Mouse (Mus musculus) lung, embryonic 14.5 days (tissue): ENCODE measurements around the gene Hivep3. TPM values are rescaled to one million over a fixed set of nuclear protein-coding genes. Genes with fewer than 3 reads are reported as not detected.

Experiments used
- ATAC-seq: fragments of 200-750 bp; cut with Nextera tagmentation; 2 replicates; pipeline ENCODE4 v1.8.0; 2017; ENCODE audit warnings: mild to moderate bottlenecking, moderate TSS enrichment, moderate library complexity; ENCODE audit not compliant: insufficient read depth
- DNase-seq: peaks from one replicate; pipeline ENCODE4 v3.0.0-alpha.2; 2015
- H3K27ac ChIP-seq: fragments of 300-500 bp; sonication (generic); 2 replicates; pipeline ENCODE4 v1.5.1; 2014; ENCODE audit warnings: low read depth, mild to moderate bottlenecking, moderate library complexity
- H3K27me3 ChIP-seq: fragments of 300-500 bp; sonication (generic); 2 replicates; pipeline ENCODE4 v1.6.1; 2014; ENCODE audit warnings: low read length, control low read depth; ENCODE audit not compliant: insufficient read depth
- H3K36me3 ChIP-seq: fragments of 300-500 bp; sonication (generic); 2 replicates; pipeline ENCODE4 v1.6.1; 2014; ENCODE audit warnings: control low read depth; ENCODE audit not compliant: insufficient read depth
- H3K4me1 ChIP-seq: fragments of 300-500 bp; sonication (generic); 2 replicates; pipeline ENCODE4 v1.6.1; 2014; ENCODE audit warnings: antibody characterized with exemption, control low read depth; ENCODE audit not compliant: insufficient read depth
- H3K4me2 ChIP-seq: fragments of 300-500 bp; sonication (generic); 2 replicates; pipeline ENCODE4 v1.6.1; 2014; ENCODE audit warnings: mild to moderate bottlenecking
- H3K4me3 ChIP-seq: fragments of 300-500 bp; sonication (generic); 2 replicates; pipeline ENCODE4 v1.5.1; 2014; ENCODE audit warnings: low read depth, low read length
- H3K9ac ChIP-seq: fragments of 300-500 bp; sonication (generic); 2 replicates; pipeline ENCODE4 v1.6.1; 2014
- H3K9me3 ChIP-seq: fragments of 300-500 bp; sonication (generic); 2 replicates; pipeline ENCODE4 v1.6.1; 2016; ENCODE audit warnings: low read depth, low read length, control low read depth
- CTCF ChIP-seq: IDR thresholded peaks from 2 replicates; pipeline ENCODE4 v1.5.1; 2016; ENCODE audit warnings: antibody characterized with exemption, low read depth
- WGBS: fragments of 180-500 bp; shearing (Covaris S2); extraction: QIAGEN DNeasy Blood & Tissue Kit; methylation state at CpG from one replicate; pipeline ENCODE4 v1.1.7; 2014; 5-methylcytosine and 5-hydroxymethylcytosine counted together
- polyA plus RNA-seq: library from polyadenylated mRNA; unstranded; fragments of >200 nt; fragmentation: Nextera tagmentation; extraction: Ambion mirVana; gene quantifications from 2 replicates; pipeline ENCODE4 v1.2.1, GENCODE M21; 2014

Gene Hivep3
- polyA plus RNA-seq, 1 experiment from 2014 or later, result 22.0 TPM

DNA sequence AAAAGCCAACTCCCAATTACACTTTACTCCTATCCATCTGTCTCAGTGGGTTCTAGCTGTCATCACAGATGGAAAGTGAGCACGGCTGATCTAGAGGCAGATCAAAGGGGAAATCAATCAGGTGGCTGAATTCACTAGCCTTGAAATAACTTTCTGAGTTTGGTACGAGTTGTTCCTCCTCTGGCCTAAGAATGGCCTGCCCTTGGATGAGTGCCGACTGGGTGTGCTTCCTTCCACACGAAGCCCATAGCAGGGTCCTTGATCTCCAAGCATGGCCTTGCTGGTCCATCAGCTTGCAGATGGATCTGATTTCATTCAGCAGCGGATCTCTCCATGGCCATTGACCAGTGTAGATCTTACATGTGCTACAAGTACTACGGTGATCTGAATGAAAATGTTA is 47.3 kb downstream of the Hivep3 start:
- no peak for ATAC-seq
- H3K27me3 ChIP-seq, result no peaks in the 10 kb centered on the region
- 76% methylated on average over 6 of the region's 6 CpGs for WGBS

DNA sequence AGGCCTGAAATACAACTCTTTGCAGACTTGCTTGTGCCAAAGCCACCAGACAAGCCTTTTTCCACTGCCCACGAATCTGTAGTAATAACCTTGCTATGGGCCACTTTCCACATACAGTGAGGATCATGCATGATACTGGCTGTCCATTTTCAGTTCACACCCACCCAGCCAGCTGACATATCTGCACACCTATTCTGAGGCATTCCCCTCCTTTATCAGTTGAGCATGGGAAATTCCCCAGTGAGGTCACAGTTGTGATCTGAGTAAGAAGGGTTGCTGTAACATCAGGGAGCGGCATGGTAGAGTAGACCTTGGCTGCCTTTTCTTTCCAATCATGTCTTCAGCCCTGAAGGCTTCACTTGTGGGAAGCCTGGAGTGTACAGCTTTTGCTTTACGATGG is 51.4 kb downstream of the Hivep3 start:
- no peak overlapping the region for H3K27ac ChIP-seq
- H3K4me2 ChIP-seq, result no peak overlapping the region
- WGBS, result 91% methylated on average over 3 of the region's 3 CpGs
- no peak overlapping the region for H3K4me3 ChIP-seq
- DNase-seq, result no peak
- ATAC-seq, result no peak
- no peaks in the 10 kb centered on the region for H3K36me3 ChIP-seq
- 0 out of 2 replicates have a peak, but pooled peaks cover 2% of the 10 kb centered on the region for H3K4me1 ChIP-seq
- H3K9ac ChIP-seq, result no peak overlapping the region
- TF ChIP-seq CTCF, result no peak
- H3K9me3 ChIP-seq, result no peaks in the 10 kb centered on the region
- no peaks in the 10 kb centered on the region for H3K27me3 ChIP-seq

More for the DNA sequence above, 47.3 kb downstream of the Hivep3 start:
- Histone ChIP-seq H3K36me3 (no peaks in the 10 kb centered on the region), H3K4me1 (0 out of 2 replicates have a peak, but pooled peaks cover 4% of the 10 kb centered on the region), H3K4me3 (no peak overlapping the region), H3K4me2 (no peak overlapping the region), H3K27ac (no peak overlapping the region), H3K9me3 (no peaks in the 10 kb centered on the region), H3K9ac (no peak overlapping the region)
- DNase-seq, result no peak
- no peak for TF ChIP-seq CTCF

DNA sequence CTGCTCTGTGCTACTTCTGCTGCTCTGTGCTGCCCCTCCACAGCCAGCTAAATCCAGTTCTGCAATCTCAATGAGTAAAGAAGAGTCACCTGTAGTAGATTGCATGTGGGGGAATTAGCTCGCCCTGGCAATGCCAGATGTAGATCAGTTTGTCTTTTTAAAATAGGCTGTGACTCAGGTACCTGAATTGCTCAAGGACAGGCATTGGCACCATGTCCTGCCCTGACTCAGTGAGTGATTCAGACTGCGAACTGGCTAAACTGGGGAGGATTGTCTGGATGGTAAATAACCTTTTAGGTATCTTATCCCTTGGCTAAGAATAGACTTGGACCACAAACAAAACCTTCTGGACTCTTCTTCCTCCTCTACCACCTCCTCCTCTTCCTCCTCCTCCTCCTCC is 52.7 kb downstream of the Hivep3 start:
- DNase-seq (no peak), ATAC-seq (no peak)
- Histone ChIP-seq H3K9ac (no peak overlapping the region), H3K4me3 (no peak overlapping the region), H3K9me3 (no peaks in the 10 kb centered on the region), H3K36me3 (no peaks in the 10 kb centered on the region), H3K27me3 (no peaks in the 10 kb centered on the region), H3K4me1 (no peaks in the 10 kb centered on the region), H3K4me2 (no peak overlapping the region), H3K27ac (no peak overlapping the region)
- WGBS, result 68% methylated on average over 2 of the region's 2 CpGs
- no peak for TF ChIP-seq CTCF

DNA sequence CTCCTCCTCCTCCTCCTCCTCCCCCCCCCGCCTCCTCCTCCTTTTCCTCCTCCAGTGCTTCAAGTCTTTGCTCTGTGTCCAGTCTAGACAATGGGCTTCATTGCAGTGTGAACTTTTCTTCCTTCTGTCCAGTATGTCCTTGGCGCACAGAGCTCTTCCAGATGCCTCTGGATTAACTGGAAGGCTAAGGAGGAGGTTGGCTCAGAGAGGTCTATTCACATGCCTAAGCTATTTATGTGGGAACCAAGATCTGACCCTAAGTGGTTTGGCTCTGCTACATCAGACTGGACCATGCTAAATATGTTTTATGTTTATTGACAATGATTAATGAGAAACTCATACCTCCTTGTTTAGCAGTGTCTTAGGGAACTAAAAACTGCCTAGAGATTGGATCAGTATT is 53.1 kb downstream of the Hivep3 start:
- no peaks in the 10 kb centered on the region for H3K4me1 ChIP-seq
- H3K9me3 ChIP-seq, result no peaks in the 10 kb centered on the region
- H3K4me2 ChIP-seq, result no peak overlapping the region
- no peak overlapping the region for H3K9ac ChIP-seq
- DNase-seq (no peak), ATAC-seq (no peak)
- H3K4me3 ChIP-seq, result no peak overlapping the region
- H3K27me3 ChIP-seq, result no peaks in the 10 kb centered on the region
- no peaks in the 10 kb centered on the region for H3K36me3 ChIP-seq
- TF ChIP-seq CTCF, result no peak
- H3K27ac ChIP-seq, result no peak overlapping the region
- 77% methylated on average over 1 of the region's 2 CpGs for WGBS

DNA sequence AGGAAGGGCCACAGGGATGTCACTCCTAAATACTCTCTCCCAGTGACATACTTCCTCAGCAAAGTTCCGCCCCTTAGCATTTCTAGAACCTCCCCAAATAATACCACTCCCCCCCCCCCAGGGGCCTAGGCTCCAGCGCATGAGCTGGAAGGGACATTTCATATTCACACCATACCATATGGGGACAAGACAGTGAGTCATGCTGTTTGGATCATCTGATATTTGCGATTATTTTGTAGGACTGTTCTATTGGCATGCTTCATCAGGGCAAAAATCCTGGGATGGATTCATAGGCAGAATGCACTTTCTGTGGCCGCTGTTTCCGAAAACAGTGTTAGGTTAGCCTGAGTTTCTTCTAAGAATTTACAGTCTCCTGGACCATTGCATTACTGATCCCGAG is 55.2 kb downstream of the Hivep3 start:
- DNase-seq (no peak), ATAC-seq (no peak)
- H3K4me3 ChIP-seq, result no peak overlapping the region
- H3K4me1 ChIP-seq, result no peaks in the 10 kb centered on the region
- H3K36me3 ChIP-seq, result no peaks in the 10 kb centered on the region
- no peaks in the 10 kb centered on the region for H3K9me3 ChIP-seq
- no peak overlapping the region for H3K9ac ChIP-seq
- no peak overlapping the region for H3K4me2 ChIP-seq
- no peaks in the 10 kb centered on the region for H3K27me3 ChIP-seq
- TF ChIP-seq CTCF, result no peak
- no peak overlapping the region for H3K27ac ChIP-seq
- 90% methylated on average over 6 of the region's 6 CpGs for WGBS

DNA sequence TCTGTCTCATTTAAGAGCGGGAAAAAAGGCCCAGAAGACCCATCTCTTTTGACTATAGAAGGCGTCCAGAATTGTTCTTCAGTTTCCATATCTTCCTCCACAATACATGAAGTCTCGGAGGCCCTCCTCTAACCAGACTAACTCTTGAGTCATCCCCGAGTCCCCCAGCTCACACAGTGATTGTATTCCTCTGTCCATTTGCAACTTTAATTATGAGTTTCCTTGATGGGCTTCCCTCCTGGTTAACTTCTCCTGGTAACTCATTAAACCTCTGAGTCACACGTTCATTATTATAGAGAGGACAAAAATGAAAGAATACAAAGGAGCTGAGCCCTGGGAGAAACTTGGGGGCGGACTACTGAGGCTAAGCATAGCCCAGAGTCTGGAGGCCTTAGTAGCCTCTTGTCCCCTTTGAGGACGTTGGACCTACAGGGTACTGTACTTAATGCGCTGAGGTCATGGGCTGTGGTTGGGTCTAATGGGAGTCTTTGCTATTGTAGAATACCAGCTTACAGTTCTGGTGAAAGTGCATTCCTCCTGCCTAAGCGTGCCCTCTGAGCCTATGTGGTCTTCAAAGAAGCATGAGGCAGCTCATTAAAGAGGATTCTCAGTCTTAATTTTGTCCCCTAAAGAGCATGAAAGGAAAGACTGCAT is 56.0 kb downstream of the Hivep3 start:
- DNase-seq, result no peak
- Histone ChIP-seq H3K27me3 (no peaks in the 10 kb centered on the region), H3K9me3 (no peaks in the 10 kb centered on the region), H3K9ac (no peak overlapping the region), H3K4me1 (no peaks in the 10 kb centered on the region), H3K27ac (no peak overlapping the region), H3K36me3 (no peaks in the 10 kb centered on the region), H3K4me2 (no peak overlapping the region), H3K4me3 (no peak overlapping the region)
- ATAC-seq, result no peak
- 81% methylated on average over 9 of the region's 9 CpGs for WGBS
- no peak for TF ChIP-seq CTCF

DNA sequence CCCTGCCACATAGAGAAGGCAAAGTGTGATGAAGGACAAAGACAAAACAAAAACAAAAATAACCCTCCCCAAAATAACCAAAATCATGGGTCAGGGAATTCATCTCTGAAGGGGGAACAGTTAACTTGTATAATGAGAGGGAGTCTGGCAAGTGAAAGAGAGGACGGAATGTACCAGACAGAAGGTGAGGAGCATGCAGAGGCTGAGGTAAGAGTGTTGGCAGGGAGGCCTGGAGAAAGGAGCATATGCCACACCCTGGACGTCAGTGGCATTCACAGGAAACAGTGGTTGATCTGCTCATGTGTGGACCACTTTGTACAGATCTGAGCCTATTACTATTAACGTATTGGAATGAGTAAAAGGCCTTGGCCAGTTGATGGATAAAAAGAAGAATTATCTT is 65.3 kb downstream of the Hivep3 start:
- no peaks in the 10 kb centered on the region for H3K9me3 ChIP-seq
- H3K4me3 ChIP-seq, result no peak overlapping the region
- H3K36me3 ChIP-seq, result no peaks in the 10 kb centered on the region
- WGBS, result 68% methylated on average over 3 of the region's 3 CpGs
- H3K27me3 ChIP-seq, result no peaks in the 10 kb centered on the region
- H3K4me1 ChIP-seq, result no peaks in the 10 kb centered on the region
- DNase-seq (no peak), ATAC-seq (no peak)
- H3K9ac ChIP-seq, result no peak overlapping the region
- no peak overlapping the region for H3K4me2 ChIP-seq
- no peak overlapping the region for H3K27ac ChIP-seq
- no peak for TF ChIP-seq CTCF

DNA sequence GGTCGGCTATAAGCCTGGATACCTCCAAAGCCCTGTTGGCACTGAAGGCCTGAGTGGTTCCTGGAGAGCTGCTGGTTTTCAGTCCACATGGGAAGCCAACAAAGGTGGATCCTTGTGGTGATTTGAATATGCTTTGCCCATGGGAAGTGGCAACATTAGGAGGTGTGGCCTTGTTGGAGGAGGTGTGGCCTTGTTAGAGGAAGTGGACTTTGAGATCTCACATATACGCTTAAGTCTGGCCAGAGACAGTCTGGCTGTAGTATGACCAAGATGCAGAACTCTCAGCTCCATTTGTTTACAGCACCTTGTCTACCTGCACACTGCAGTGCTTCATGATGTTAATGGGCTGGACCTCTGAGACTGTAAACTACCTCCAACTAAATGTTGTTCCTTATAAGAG is 73.0 kb downstream of the Hivep3 start:
- WGBS, result 78% methylated on average over 2 of the region's 2 CpGs
- H3K4me3 ChIP-seq, result no peak overlapping the region
- TF ChIP-seq CTCF, result no peak
- ATAC-seq (no peak), DNase-seq (no peak)
- H3K4me2 ChIP-seq, result no peak overlapping the region
- no peaks in the 10 kb centered on the region for H3K4me1 ChIP-seq
- no peaks in the 10 kb centered on the region for H3K27me3 ChIP-seq
- no peak overlapping the region for H3K27ac ChIP-seq
- H3K9ac ChIP-seq, result no peak overlapping the region
- H3K9me3 ChIP-seq, result no peaks in the 10 kb centered on the region
- H3K36me3 ChIP-seq, result no peaks in the 10 kb centered on the region
